8 mouse cellular contexts compared by ENCODE assay signal in the genomic region with DNA sequence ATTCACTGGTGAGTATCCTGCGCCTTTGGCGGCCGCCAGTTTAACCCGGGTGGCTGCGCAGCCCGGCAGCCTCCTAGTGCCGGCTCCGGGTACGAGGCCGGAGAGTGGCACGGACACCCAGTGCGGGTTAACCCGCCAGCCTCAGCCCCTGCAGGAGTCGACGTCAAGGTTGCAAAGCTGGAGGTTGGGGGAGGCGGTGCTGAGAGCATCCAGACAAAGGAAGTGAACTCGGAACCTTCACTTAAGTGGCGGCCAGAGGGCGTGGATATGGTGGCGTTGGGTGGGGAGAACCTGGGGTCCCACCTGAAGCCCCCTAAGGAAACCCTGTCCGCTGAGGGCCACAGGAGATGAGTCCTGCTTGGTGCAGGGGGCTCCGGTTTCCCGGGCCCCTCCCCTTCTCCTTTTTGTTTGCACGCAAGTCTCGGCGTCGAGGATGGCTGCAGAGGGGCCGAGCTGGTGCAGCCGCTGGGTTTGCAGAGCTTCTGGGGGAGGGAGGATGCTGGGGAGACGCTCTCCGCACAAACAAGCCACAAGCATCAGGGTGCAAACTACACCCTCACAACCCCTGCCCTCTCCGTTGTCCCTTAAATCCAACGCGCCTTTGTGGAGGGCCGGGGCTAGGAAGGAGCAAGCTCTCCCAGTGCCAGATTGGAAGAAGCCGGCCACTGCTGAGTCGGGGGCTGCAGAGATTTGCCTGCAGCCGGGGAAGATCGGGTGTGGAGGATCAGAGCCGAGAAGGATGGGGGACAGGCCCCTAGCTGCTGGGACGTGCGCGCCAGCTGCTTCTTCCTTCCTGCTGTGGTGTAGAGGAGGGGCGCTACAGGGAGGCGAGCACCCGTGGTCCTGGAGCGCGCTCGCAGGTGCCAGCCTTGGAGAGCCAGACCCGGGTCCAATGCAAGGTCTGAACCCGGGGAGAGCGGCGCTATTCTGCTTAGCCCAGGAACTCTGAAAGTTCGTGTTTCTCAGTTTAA. TPM values are rescaled to one million over a fixed set of nuclear protein-coding genes. Genes with fewer than 3 reads are reported as not detected.
DNase-seq lines count a peak whose midpoint lies in the region; ATAC-seq and TF ChIP-seq lines count a peak whose summit lies in the region.

No protein-coding gene starts in this region.

- peaks cover 27% of the 10 kb centered on the region for H3K36me3 ChIP-seq in forebrain, embryonic 13.5 days (ENCODE audit: poor library complexity, severe bottlenecking)

- TF ChIP-seq CTCF in brain, embryonic 14.5 days (IDR thresholded peaks at IDR 0.05; ENCODE audit: borderline replicate concordance, extremely low read depth, insufficient read depth, insufficient read length) = no peak

- no peaks in the 10 kb centered on the region for H3K27me3 ChIP-seq in forebrain, embryonic 13.5 days

- H3K4me3 ChIP-seq in forebrain, embryonic 13.5 days = peak overlapping the region; percentile 72

- H3K4me1 ChIP-seq in forebrain, embryonic 13.5 days = peaks cover 53% of the 10 kb centered on the region

- H3K9ac ChIP-seq in forebrain, embryonic 13.5 days = peak overlapping the region; percentile 94

- no peaks in the 10 kb centered on the region for H3K9me3 ChIP-seq in forebrain, embryonic 13.5 days (replicated peaks)

- H3K4me2 ChIP-seq in forebrain, embryonic 13.5 days = peak overlapping the region; percentile 83

- TF ChIP-seq POLR2A in brain, embryonic 14.5 days (IDR thresholded peaks at IDR 0.05; ENCODE audit: borderline replicate concordance, extremely low read depth, insufficient read depth, insufficient read length, poor library complexity, severe bottlenecking) = 0 out of 2 replicates have a peak, but pooled peaks have one; percentile 6

- ATAC-seq in forebrain, embryonic 13.5 days = peak; percentile 55
- ATAC-seq in megakaryocyte, adult 5-6 weeks (ENCODE audit: poor library complexity, severe bottlenecking) = peak; percentile 45

- DNase-seq in Muller cell, postnatal 12 days (ENCODE audit: inconsistent ontology term) = peak; percentile 55
- peak; percentile 81 for DNase-seq in brain, embryonic 14.5 days (ENCODE audit: low read depth)
- DNase-seq in heart, postnatal 4 days = peak; percentile 64
- DNase-seq in layer of hippocampus, postnatal 25 days (ENCODE audit: extremely low spot score in 1 of 2, low spot score in 1 of 2) = peak; percentile 21 to 44
- DNase-seq in right cerebral cortex, postnatal 14 days = peak; percentile 38
- DNase-seq in c-Kit-positive CD71-positive TER-119-positive erythroid progenitor cells, embryonic 14.5 days (ENCODE audit: low spot score) = no peak

- peak overlapping the region; percentile 90 for H3K27ac ChIP-seq in forebrain, embryonic 13.5 days

- WGBS in forebrain, embryonic 13.5 days = under 1% methylated on average over 51 of the region's 54 CpGs

RNA-seq across cellular contexts. Expression of a gene that starts 0.8 kb away (rescaled TPM):
- 133 and 147 TPM in 2 replicates for polyA plus RNA-seq in brain, embryonic 14.5 days (2012; rRNA removed)
- 5.3 and 5.6 TPM in 2 replicates for polyA plus RNA-seq in forebrain, embryonic 13.5 days (2015; fragmentation: Nextera tagmentation; extraction: Ambion mirVana)
- 100 to 1,000 TPM; 730 to 743 TPM for total RNA-seq in heart, postnatal 4 days (2021)
- 10 to 100 TPM; 34.2 to 36.1 TPM for total RNA-seq in layer of hippocampus, postnatal 25 days (2021)
- total RNA-seq in megakaryocyte, adult 5-6 weeks (2015) = 48.2 and 48.7 TPM in 2 replicates
- total RNA-seq in megakaryocyte, adult 5-6 weeks (2017) = 50.4 and 53.1 TPM in 2 replicates

Comparison
In these comparisons a context has a peak if more than half of its experiments do, and no peak if none do; other contexts are left out.
1. RNA of a gene that starts 0.8 kb away (total RNA-seq): 730 to 743 TPM in heart, postnatal 4 days; 48.2 to 53.1 TPM in megakaryocyte, adult 5-6 weeks and 34.2 to 36.1 TPM in layer of hippocampus, postnatal 25 days; every median in the first group is over 10 times any median in the second.